10 mouse cellular contexts compared by ENCODE assay signal in the genomic region with DNA sequence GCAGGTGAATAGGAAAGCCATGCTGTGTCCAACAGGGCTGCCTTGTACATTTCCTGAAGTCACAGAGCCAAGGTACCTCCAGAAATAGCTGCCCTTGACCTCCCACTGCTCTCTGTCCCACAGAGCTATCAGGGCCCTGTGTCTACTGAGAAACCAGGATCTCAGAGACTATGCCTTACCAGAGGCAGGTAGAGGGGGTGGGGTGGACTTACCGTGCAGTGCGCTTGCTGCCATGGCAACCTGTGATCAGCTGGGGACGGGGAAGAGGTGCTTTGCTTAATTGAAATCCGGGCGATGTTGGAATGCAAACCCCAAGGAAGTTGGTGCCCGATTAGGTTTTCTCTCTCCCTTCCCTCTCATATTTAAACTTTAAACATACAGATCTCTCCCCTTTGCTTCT.
DNase-seq lines count a peak whose midpoint lies in the region; ATAC-seq lines count a peak whose summit lies in the region.
"Had no signal": no experiment of that assay in that cellular context is flagged by ENCODE, and none has a peak within 500 bp of the region (broad histone marks: within the 10 kb centered on the region; RNA-seq: fewer than 3 reads in every experiment).

No protein-coding gene starts in this region.

- peaks cover 65% of the 10 kb centered on the region for H3K4me1 ChIP-seq in forebrain, embryonic 13.5 days
- peaks cover 33% of the 10 kb centered on the region for H3K4me1 ChIP-seq in limb, embryonic 12.5 days (replicated peaks)
- no peaks in the 10 kb centered on the region for H3K4me1 ChIP-seq in intestine, embryonic 15.5 days (replicated peaks)

- no peak overlapping the region for H3K4me2 ChIP-seq in forebrain, embryonic 13.5 days
- no peak overlapping the region for H3K4me2 ChIP-seq in limb, embryonic 12.5 days
- H3K4me2 ChIP-seq in intestine, embryonic 15.5 days (replicated peaks), result no peak overlapping the region
- H3K4me2 ChIP-seq: limb, embryonic 13.5 days had no signal

- no peak overlapping the region for H3K27ac ChIP-seq in forebrain, embryonic 13.5 days
- no peak overlapping the region for H3K27ac ChIP-seq in limb, embryonic 12.5 days
- no peak overlapping the region for H3K27ac ChIP-seq in intestine, embryonic 15.5 days
- H3K27ac ChIP-seq: kidney, postnatal 0 days; limb, embryonic 13.5 days had no signal

- 12% methylated on average over 6 of the region's 6 CpGs for WGBS in forebrain, embryonic 13.5 days
- WGBS in limb, embryonic 12.5 days, result 33% methylated on average over 6 of the region's 6 CpGs
- 46% methylated on average over 6 of the region's 6 CpGs for WGBS in intestine, embryonic 15.5 days

- no peaks in the 10 kb centered on the region for H3K36me3 ChIP-seq in forebrain, embryonic 13.5 days (ENCODE audit: poor library complexity, severe bottlenecking)
- no peaks in the 10 kb centered on the region for H3K36me3 ChIP-seq in limb, embryonic 12.5 days
- H3K36me3 ChIP-seq in intestine, embryonic 15.5 days, result no peaks in the 10 kb centered on the region
- H3K36me3 ChIP-seq: limb, embryonic 13.5 days had no signal

- DNase-seq in cerebellum, postnatal 10 days, result peak; percentile 43 to 51
- no peak for DNase-seq in cerebellum, postnatal 4 days (ENCODE audit: low spot score in 2 of 2)
- DNase-seq in ES-CJ7 (ENCODE audit: low read depth, low spot score), result peak; percentile 62
- no peak for DNase-seq in spleen, postnatal 10 days (ENCODE audit: low spot score in 2 of 2)
- DNase-seq in c-Kit-positive CD71-positive TER-119-positive erythroid progenitor cells, embryonic 14.5 days (ENCODE audit: low spot score), result no peak

- H3K9me3 ChIP-seq in forebrain, embryonic 13.5 days (replicated peaks), result no peaks in the 10 kb centered on the region
- H3K9me3 ChIP-seq in limb, embryonic 12.5 days, result no peaks in the 10 kb centered on the region
- H3K9me3 ChIP-seq in intestine, embryonic 15.5 days, result no peaks in the 10 kb centered on the region
- H3K9me3 ChIP-seq: limb, embryonic 13.5 days had no signal

- H3K9ac ChIP-seq in forebrain, embryonic 13.5 days, result no peak overlapping the region
- no peak overlapping the region for H3K9ac ChIP-seq in limb, embryonic 12.5 days (replicated peaks)
- no peak overlapping the region for H3K9ac ChIP-seq in intestine, embryonic 15.5 days
- H3K9ac ChIP-seq: limb, embryonic 13.5 days had no signal

- H3K4me3 ChIP-seq in forebrain, embryonic 13.5 days, result no peak overlapping the region
- H3K4me3 ChIP-seq in limb, embryonic 12.5 days (replicated peaks), result no peak overlapping the region
- no peak overlapping the region for H3K4me3 ChIP-seq in intestine, embryonic 15.5 days (replicated peaks)
- H3K4me3 ChIP-seq: limb, embryonic 13.5 days had no signal

- 0 out of 2 replicates have a peak, but pooled peaks have one; percentile 34 for ATAC-seq in forebrain, embryonic 13.5 days
- ATAC-seq in limb, embryonic 12.5 days (ENCODE audit: insufficient number of reproducible peaks, insufficient read depth, low FRiP score, low TSS enrichment, low read depth), result 0 out of 2 replicates have a peak, but pooled peaks have one; percentile 31
- ATAC-seq in intestine, embryonic 15.5 days, result no peak

- no peaks in the 10 kb centered on the region for H3K27me3 ChIP-seq in forebrain, embryonic 13.5 days
- H3K27me3 ChIP-seq in limb, embryonic 12.5 days, result no peaks in the 10 kb centered on the region
- no peaks in the 10 kb centered on the region for H3K27me3 ChIP-seq in intestine, embryonic 15.5 days (replicated peaks)
- H3K27me3 ChIP-seq: limb, embryonic 13.5 days had no signal

Comparison
In these comparisons a context has a peak if more than half of its experiments do, and no peak if none do; other contexts are left out.
1. DNase-seq: peak in cerebellum, postnatal 10 days (2 of 2) and ES-CJ7 (single experiment); none in cerebellum, postnatal 4 days (0 of 2), spleen, postnatal 10 days (0 of 2) and c-Kit-positive CD71-positive TER-119-positive erythroid progenitor cells, embryonic 14.5 days (single experiment).